Mouse (Mus musculus) stomach, embryonic 16.5 days (tissue): ENCODE measurements around the gene Naa25. TPM values are rescaled to one million over a fixed set of nuclear protein-coding genes. Genes with fewer than 3 reads are reported as not detected.

ENCODE experiments used
- ATAC-seq: fragments of 200-750 bp; cut with Nextera tagmentation; 2 replicates; pipeline ENCODE4 v1.8.0; 2017; ENCODE audit warnings: moderate number of reproducible peaks, moderate TSS enrichment; ENCODE audit not compliant: insufficient read depth, low FRiP score
- H3K27ac ChIP-seq: fragments of 300-500 bp; sonication (generic); 2 replicates; pipeline ENCODE4 v1.5.1; 2014; ENCODE audit warnings: low read length
- H3K27me3 ChIP-seq: fragments of 300-500 bp; sonication (generic); 2 replicates; pipeline ENCODE4 v1.6.1; 2014; ENCODE audit warnings: low read length, control low read depth, mixed read lengths; ENCODE audit not compliant: control insufficient read depth, insufficient read depth
- H3K36me3 ChIP-seq: fragments of 300-500 bp; sonication (generic); 2 replicates; pipeline ENCODE4 v1.6.1; 2014; ENCODE audit warnings: low read length; ENCODE audit not compliant: control insufficient read depth, insufficient read depth
- H3K4me1 ChIP-seq: fragments of 300-500 bp; sonication (generic); 2 replicates; pipeline ENCODE4 v1.6.1; 2014; ENCODE audit warnings: low read length, control low read depth, mixed read lengths; ENCODE audit not compliant: control insufficient read depth, insufficient read depth
- H3K4me2 ChIP-seq: fragments of 300-500 bp; sonication (generic); 2 replicates; pipeline ENCODE4 v1.6.1; 2014; ENCODE audit warnings: low read depth, low read length, mixed read lengths
- H3K4me3 ChIP-seq: fragments of 300-500 bp; sonication (generic); replicated peaks from 2 replicates; pipeline ENCODE4 v1.5.1; 2014; ENCODE audit warnings: mild to moderate bottlenecking, low read length
- H3K9ac ChIP-seq: fragments of 300-500 bp; sonication (generic); 2 replicates; pipeline ENCODE4 v1.6.1; 2014; ENCODE audit warnings: low read length
- H3K9me3 ChIP-seq: fragments of 300-500 bp; sonication (generic); replicated peaks from 2 replicates; pipeline ENCODE4 v1.6.1; 2016; ENCODE audit warnings: low read length, control low read depth; ENCODE audit not compliant: control insufficient read depth
- WGBS: fragments of 180-500 bp; shearing (Covaris S2); extraction: QIAGEN DNeasy Blood & Tissue Kit; methylation state at CpG from one replicate; pipeline ENCODE4 v1.1.7; 2014; 5-methylcytosine and 5-hydroxymethylcytosine counted together
- polyA plus RNA-seq: library from polyadenylated mRNA; unstranded; fragments of >200 nt; fragmentation: Nextera tagmentation; extraction: Ambion mirVana; gene quantifications from 2 replicates; pipeline ENCODE4 v1.2.1, GENCODE M21; 2015

Naa25 gene
- polyA plus RNA-seq, 1 experiment from 2014 or later, result 43.4 TPM

- Histone ChIP-seq H3K4me2 (no peak overlapping the region), H3K9ac (no peak overlapping the region), H3K4me3 (no peak overlapping the region), H3K9me3 (no peaks in the 10 kb centered on the region), H3K36me3 (no peaks in the 10 kb centered on the region), H3K27ac (no peak overlapping the region), H3K4me1 (peaks cover 15% of the 10 kb centered on the region), H3K27me3 (no peaks in the 10 kb centered on the region)
- no peak for ATAC-seq
Measured at GRCm38 (mm10) chr5:121389691-121390090, 8.0 kb upstream of the Naa25 start.

DNA sequence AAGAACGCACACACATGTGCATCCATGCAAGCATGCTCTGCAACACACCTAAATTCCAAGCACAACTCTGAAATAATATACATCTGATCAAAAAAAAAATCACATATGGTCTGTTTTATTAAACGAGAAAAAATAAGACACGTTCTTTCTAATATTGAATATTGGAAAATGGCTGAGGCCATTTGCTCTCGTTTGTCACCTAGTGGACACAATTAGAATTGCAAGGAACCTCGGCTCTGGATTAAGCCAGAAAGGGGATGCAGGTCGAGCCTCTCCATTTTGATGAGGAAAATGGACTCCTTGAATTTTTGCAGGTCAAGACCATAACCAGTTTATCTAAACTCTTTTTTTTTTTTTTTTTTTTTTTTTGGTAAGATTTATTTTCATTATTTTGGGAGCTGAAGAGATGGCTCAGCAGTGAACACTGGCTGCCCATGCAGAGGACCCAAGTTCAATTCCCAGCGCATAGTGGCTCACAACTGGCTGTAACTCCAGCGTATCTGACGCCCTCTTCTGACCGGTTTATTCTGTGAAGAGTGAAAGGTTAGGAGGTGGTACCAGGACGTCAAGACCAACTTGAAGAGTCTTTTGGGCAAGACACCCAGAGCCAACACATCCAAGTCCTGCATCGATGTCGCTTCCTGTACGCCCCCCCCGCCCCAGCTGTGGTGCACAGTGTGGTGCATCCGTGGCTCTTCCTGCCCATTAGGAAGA is 4.9 kb upstream of the Naa25 start:
- H3K9ac ChIP-seq, result no peak overlapping the region
- H3K27ac ChIP-seq, result peak overlapping the region; percentile 79
- peaks cover 5% of the 10 kb centered on the region; the same call in 1 of the 2 replicates for H3K4me1 ChIP-seq
- ATAC-seq, result no peak
- no peaks in the 10 kb centered on the region for H3K27me3 ChIP-seq
- H3K4me2 ChIP-seq, result no peak overlapping the region
- no peaks in the 10 kb centered on the region for H3K9me3 ChIP-seq
- no peaks in the 10 kb centered on the region for H3K36me3 ChIP-seq
- no peak overlapping the region for H3K4me3 ChIP-seq
- 54% methylated on average over 16 of the region's 16 CpGs for WGBS

- peak overlapping the region; percentile 79 for H3K27ac ChIP-seq
- no peaks in the 10 kb centered on the region for H3K9me3 ChIP-seq
- no peak overlapping the region for H3K4me3 ChIP-seq
- no peaks in the 10 kb centered on the region for H3K36me3 ChIP-seq
- no peak overlapping the region for H3K4me2 ChIP-seq
- ATAC-seq, result peak; percentile 31; the same call in 1 of the 2 replicates
- H3K9ac ChIP-seq, result no peak overlapping the region
- 69% methylated on average over 3 of the region's 3 CpGs for WGBS
- H3K27me3 ChIP-seq, result no peaks in the 10 kb centered on the region
- peaks cover 5% of the 10 kb centered on the region; the same call in 1 of the 2 replicates for H3K4me1 ChIP-seq
Measured at GRCm38 (mm10) chr5:121393402-121393801, 4.3 kb upstream of the Naa25 start.

DNA sequence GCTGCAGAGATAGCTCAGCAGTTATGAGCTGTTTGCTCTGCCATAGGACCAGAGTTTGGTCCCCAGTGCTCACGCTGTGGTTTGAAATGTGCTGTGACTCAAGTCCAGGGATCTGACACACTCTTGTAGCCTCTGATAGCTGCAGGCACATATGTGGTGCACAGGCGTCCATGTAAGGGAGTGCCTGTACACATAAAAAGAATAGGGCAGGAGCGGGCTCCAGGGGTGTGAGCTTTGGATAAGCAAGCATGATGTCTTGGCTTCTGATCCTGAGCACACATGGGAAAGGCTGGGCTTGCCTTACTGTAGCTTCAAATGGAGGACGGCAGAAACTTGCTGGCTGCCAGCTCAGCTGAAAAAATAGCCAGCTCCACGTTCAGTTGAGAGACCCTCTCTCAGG is 2.1 kb upstream of the Naa25 start:
- WGBS, result 63% methylated on average over 5 of the region's 5 CpGs
- H3K27ac ChIP-seq, result peak overlapping the region; percentile 54; the same call in 1 of the 2 replicates
- no peak for ATAC-seq
- H3K9me3 ChIP-seq, result no peaks in the 10 kb centered on the region
- no peak overlapping the region for H3K4me2 ChIP-seq
- H3K4me3 ChIP-seq, result no peak overlapping the region
- peaks cover 17% of the 10 kb centered on the region for H3K4me1 ChIP-seq
- no peaks in the 10 kb centered on the region for H3K36me3 ChIP-seq
- no peak overlapping the region for H3K9ac ChIP-seq
- no peaks in the 10 kb centered on the region for H3K27me3 ChIP-seq

DNA sequence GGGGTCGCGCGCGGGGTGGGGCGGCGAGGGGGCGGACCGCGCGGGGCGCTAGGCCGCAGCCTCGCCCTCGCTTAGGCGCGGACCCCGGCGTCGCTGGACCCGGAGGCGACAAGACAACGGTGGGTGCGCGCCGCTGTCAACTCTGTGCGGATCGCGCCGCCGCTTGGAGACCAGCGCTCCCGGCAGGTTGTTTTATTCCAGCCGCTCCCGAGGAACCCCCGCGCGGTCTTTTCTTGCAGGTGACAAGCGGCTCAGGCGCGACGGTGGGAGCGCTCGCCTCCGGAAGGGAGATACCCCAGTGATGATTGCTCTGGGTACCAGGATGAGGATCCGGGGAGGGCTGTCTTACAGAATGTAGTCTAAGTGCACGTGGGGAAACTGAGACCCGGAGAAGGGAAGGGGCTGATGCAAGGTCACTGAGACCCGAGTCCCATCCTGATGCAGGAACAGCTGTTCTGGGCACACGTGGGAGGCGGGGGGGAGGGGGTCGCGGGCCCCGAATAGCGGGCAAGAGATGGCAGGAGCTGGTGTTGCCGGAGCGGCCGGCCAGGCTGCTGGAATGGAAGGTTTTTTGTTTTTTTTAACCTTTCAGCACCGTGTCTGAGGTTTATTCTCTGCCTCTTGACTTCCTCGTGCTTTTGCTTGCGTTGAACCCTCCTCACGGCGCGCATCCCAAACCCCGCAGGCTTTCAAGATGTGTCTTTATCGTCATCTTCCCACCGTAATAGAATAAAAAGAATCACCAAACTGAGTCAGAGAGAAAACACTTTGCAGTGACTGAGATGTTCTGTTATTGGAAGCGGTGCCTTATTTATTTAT is 619 bp downstream of the Naa25 start:
- H3K9me3 ChIP-seq, result no peaks in the 10 kb centered on the region
- H3K4me3 ChIP-seq, result peak overlapping the region; percentile 80
- H3K9ac ChIP-seq, result peak overlapping the region; percentile 83
- peak; percentile 49 for ATAC-seq
- WGBS, result 1% methylated on average over 67 of the region's 67 CpGs
- peak overlapping the region; percentile 74 for H3K27ac ChIP-seq
- no peaks in the 10 kb centered on the region for H3K36me3 ChIP-seq
- peaks cover 17% of the 10 kb centered on the region for H3K4me1 ChIP-seq
- no peaks in the 10 kb centered on the region for H3K27me3 ChIP-seq
- peak overlapping the region; percentile 93 for H3K4me2 ChIP-seq

- peak overlapping the region; percentile 83 for H3K9ac ChIP-seq
- no peak overlapping the region for H3K27ac ChIP-seq
- peak overlapping the region; percentile 80 for H3K4me3 ChIP-seq
- H3K36me3 ChIP-seq, result no peaks in the 10 kb centered on the region
- 49% methylated on average over 9 of the region's 9 CpGs for WGBS
- H3K4me2 ChIP-seq, result peak overlapping the region; percentile 93
- H3K4me1 ChIP-seq, result peaks cover 17% of the 10 kb centered on the region
- H3K27me3 ChIP-seq, result no peaks in the 10 kb centered on the region
- no peak for ATAC-seq
- no peaks in the 10 kb centered on the region for H3K9me3 ChIP-seq
Measured at GRCm38 (mm10) chr5:121398965-121399462, 1.3 kb downstream of the Naa25 start.

- no peak overlapping the region for H3K4me3 ChIP-seq
- H3K9me3 ChIP-seq, result no peaks in the 10 kb centered on the region
- H3K27me3 ChIP-seq, result no peaks in the 10 kb centered on the region
- no peak overlapping the region for H3K27ac ChIP-seq
- no peaks in the 10 kb centered on the region for H3K36me3 ChIP-seq
- H3K4me2 ChIP-seq, result peak overlapping the region; percentile 93; the same call in 1 of the 2 replicates
- no peak for ATAC-seq
- peaks cover 17% of the 10 kb centered on the region for H3K4me1 ChIP-seq
- 88% methylated on average over 5 of the region's 5 CpGs for WGBS
- H3K9ac ChIP-seq, result peak overlapping the region; percentile 83
Measured at GRCm38 (mm10) chr5:121399540-121399939, 1.8 kb downstream of the Naa25 start.

DNA sequence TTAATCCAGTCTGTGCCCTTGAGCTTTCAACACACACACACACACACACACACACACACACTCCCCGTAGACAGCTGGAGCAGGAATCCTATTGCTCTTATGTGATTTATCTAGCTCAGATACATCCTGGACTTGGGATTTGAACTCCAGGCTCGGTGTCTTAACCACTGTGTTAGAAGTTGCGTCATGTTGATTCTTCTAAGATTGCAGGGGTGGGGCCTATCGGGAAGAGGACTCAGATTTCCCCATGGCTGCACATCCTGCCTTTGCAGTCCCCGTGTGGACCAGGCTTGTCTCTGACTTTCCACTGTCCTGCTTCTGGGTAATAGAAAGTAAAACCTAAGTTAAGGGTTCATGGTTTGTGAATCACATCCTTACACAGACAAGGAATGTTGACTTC is 2.3 kb downstream of the Naa25 start:
- Histone ChIP-seq H3K9ac (no peak overlapping the region), H3K4me2 (no peak overlapping the region), H3K27ac (no peak overlapping the region), H3K4me3 (no peak overlapping the region), H3K36me3 (no peaks in the 10 kb centered on the region), H3K27me3 (no peaks in the 10 kb centered on the region), H3K4me1 (peaks cover 17% of the 10 kb centered on the region), H3K9me3 (no peaks in the 10 kb centered on the region)
- no peak for ATAC-seq
- 55% methylated on average over 5 of the region's 5 CpGs for WGBS

DNA sequence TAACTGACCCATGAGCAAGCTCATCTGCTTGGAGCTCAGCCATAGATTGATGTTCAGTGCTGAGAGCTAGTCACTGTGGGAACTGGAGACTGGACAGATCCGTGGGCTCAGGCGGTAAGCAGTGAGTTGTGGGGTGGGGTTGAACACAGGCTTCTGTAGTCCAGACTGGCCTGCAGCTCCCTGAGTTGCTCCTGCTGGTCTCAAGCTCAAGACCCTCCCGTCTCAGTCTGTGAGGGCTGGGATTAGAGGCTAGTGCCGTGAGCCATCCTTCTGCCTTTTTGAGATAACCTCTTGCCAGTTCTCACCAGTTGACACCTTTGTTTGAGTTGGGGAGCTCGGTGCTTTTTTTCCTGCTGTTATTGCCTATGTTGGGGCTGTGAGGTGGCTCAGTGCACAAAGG is 3.1 kb downstream of the Naa25 start:
- Histone ChIP-seq H3K4me3 (no peak overlapping the region), H3K4me1 (peaks cover 17% of the 10 kb centered on the region), H3K9ac (no peak overlapping the region), H3K9me3 (no peaks in the 10 kb centered on the region), H3K27ac (no peak overlapping the region), H3K4me2 (no peak overlapping the region), H3K36me3 (no peaks in the 10 kb centered on the region), H3K27me3 (no peaks in the 10 kb centered on the region)
- WGBS, result 64% methylated on average over 5 of the region's 5 CpGs
- no peak for ATAC-seq
